Mouse (Mus musculus) cerebellum, adult 2 months (tissue): Measurements from ENCODE around the gene Nadk2.

Experiments used
- CTCF ChIP-seq: fragments of 200-500 bp; IDR thresholded peaks from 2 replicates; pipeline ENCODE4 v1.5.1; 2011; ENCODE audit warnings: low read depth, mild to moderate bottlenecking, control low read depth, low read length, moderate library complexity, borderline replicate concordance; ENCODE audit not compliant: insufficient read depth
- POLR2A ChIP-seq: fragments of 200-500 bp; IDR thresholded peaks from 2 replicates; pipeline ENCODE4 v1.6.1; 2011; ENCODE audit warnings: low read length, control low read depth, borderline replicate concordance; ENCODE audit not compliant: insufficient read depth

- TF ChIP-seq POLR2A (no peak), CTCF (no peak)
Observed at GRCm38 (mm10) chr15:9106303-9107074, 35.4 kb downstream of the Nadk2 start.
